In the genomic region with DNA sequence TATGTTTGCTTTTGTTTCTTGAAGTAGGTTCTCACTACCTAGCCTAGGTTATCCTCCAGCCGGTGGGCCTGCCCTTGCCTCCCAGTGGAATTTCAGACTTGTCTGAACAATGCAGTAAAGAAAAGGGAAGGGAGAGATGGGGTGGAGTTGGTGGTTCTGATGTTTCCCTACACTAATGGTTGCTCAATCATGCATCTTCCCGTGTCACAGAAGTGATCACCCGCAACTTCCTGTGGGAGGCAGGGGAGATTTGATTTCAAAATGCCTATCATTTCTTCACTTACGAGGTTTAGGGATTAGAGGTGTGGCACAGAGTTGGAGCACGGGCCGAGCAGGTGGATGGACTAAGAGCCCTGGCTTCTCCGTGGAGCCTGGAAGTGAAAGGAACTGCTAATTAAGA, we compare ENCODE assay signal across 7 mouse cellular contexts. TPM values are rescaled to one million over a fixed set of nuclear protein-coding genes. Genes with fewer than 3 reads are reported as not detected.
DNase-seq lines count a peak whose midpoint lies in the region; ATAC-seq and TF ChIP-seq lines count a peak whose summit lies in the region.

No protein-coding gene starts in this region.

- no peak overlapping the region for H3K9ac ChIP-seq in forebrain, embryonic 16.5 days (replicated peaks; ENCODE audit: low read depth, low read length)
- H3K9ac ChIP-seq in intestine, postnatal 0 days (ENCODE audit: low read depth, low read length) = no peak overlapping the region
- no peak overlapping the region for H3K9ac ChIP-seq in midbrain, postnatal 0 days (replicated peaks; ENCODE audit: low read length, poor library complexity, severe bottlenecking)

- peaks cover 24% of the 10 kb centered on the region for H3K4me1 ChIP-seq in forebrain, embryonic 16.5 days (replicated peaks; ENCODE audit: control insufficient read depth, insufficient read depth, low read length)
- H3K4me1 ChIP-seq in intestine, postnatal 0 days (replicated peaks; ENCODE audit: control insufficient read depth, insufficient read depth, low read length) = no peaks in the 10 kb centered on the region
- H3K4me1 ChIP-seq in midbrain, postnatal 0 days (ENCODE audit: insufficient read depth, low read length) = 0 out of 2 replicates have a peak, but pooled peaks cover 7% of the 10 kb centered on the region

- intact Hi-C loops in left cerebral cortex, postnatal 10 days (cut with DNase I) = no loop called here

- TF ChIP-seq CTCF in intestine, postnatal 0 days (IDR thresholded peaks at IDR 0.05; ENCODE audit: low read depth) = no peak
- no peak for TF ChIP-seq CTCF in midbrain, postnatal 0 days (IDR thresholded peaks at IDR 0.05)

- H3K27me3 ChIP-seq in forebrain, embryonic 16.5 days (replicated peaks; ENCODE audit: control insufficient read depth, insufficient read depth, low read length) = no peaks in the 10 kb centered on the region; the same call in 1 of the 2 replicates
- no peaks in the 10 kb centered on the region for H3K27me3 ChIP-seq in intestine, postnatal 0 days (replicated peaks; ENCODE audit: control insufficient read depth, insufficient read depth, low read length)
- no peaks in the 10 kb centered on the region for H3K27me3 ChIP-seq in midbrain, postnatal 0 days (ENCODE audit: insufficient read depth, low read length)

- no peak overlapping the region for H3K27ac ChIP-seq in forebrain, embryonic 16.5 days (ENCODE audit: low read length)
- no peak overlapping the region for H3K27ac ChIP-seq in intestine, postnatal 0 days (ENCODE audit: low read depth, low read length)
- H3K27ac ChIP-seq in midbrain, postnatal 0 days (ENCODE audit: low read depth, low read length) = no peak overlapping the region

- H3K4me3 ChIP-seq in forebrain, embryonic 16.5 days (replicated peaks; ENCODE audit: low read length) = peak overlapping the region; percentile 93; the same call in 1 of the 2 replicates
- H3K4me3 ChIP-seq in intestine, postnatal 0 days (ENCODE audit: low read depth, low read length) = no peak overlapping the region
- H3K4me3 ChIP-seq in midbrain, postnatal 0 days (ENCODE audit: low read depth, low read length) = peak overlapping the region; percentile 89

- 0 out of 2 replicates have a peak, but pooled peaks cover 2% of the 10 kb centered on the region for H3K36me3 ChIP-seq in forebrain, embryonic 16.5 days (ENCODE audit: control insufficient read depth, insufficient read depth)
- peaks cover 14% of the 10 kb centered on the region for H3K36me3 ChIP-seq in intestine, postnatal 0 days (ENCODE audit: control insufficient read depth, insufficient read depth)
- H3K36me3 ChIP-seq in midbrain, postnatal 0 days (ENCODE audit: insufficient read depth, low read length) = peaks cover 5% of the 10 kb centered on the region; the same call in 1 of the 2 replicates

- ATAC-seq in CD4-positive, CD25-positive, alpha-beta regulatory T cell, adult 4 months = peak; percentile 38
- peak; percentile 4; the same call in 1 of the 2 replicates for ATAC-seq in forebrain, embryonic 16.5 days
- ATAC-seq in intestine, postnatal 0 days = no peak
- ATAC-seq in midbrain, postnatal 0 days (ENCODE audit: low FRiP score) = no peak

- H3K9me3 ChIP-seq in forebrain, embryonic 16.5 days (ENCODE audit: control insufficient read depth, low read length) = no peaks in the 10 kb centered on the region
- H3K9me3 ChIP-seq in intestine, postnatal 0 days (ENCODE audit: control insufficient read depth) = no peaks in the 10 kb centered on the region
- H3K9me3 ChIP-seq in midbrain, postnatal 0 days (ENCODE audit: low read length) = no peaks in the 10 kb centered on the region

- DNase-seq in B cell, adult 2 months = peak; percentile 24 to 32
- DNase-seq in midbrain, postnatal 0 days (ENCODE audit: low spot score) = no peak
- no peak for DNase-seq in frontal cortex, postnatal 14 days (ENCODE audit: low spot score in 2 of 2)
- DNase-seq in left cerebral cortex, postnatal 10 days (ENCODE audit: extremely low spot score in 1 of 2, low spot score in 2 of 2) = no peak

- peak overlapping the region; percentile 81 for H3K4me2 ChIP-seq in forebrain, embryonic 16.5 days (ENCODE audit: low read length)
- peak overlapping the region; percentile 89 for H3K4me2 ChIP-seq in intestine, postnatal 0 days (replicated peaks; ENCODE audit: low read depth)
- H3K4me2 ChIP-seq in midbrain, postnatal 0 days (ENCODE audit: low read depth, low read length, poor library complexity, severe bottlenecking) = peak overlapping the region; percentile 91

- 28% methylated on average over 7 of the region's 7 CpGs for WGBS in forebrain, embryonic 16.5 days
- 50% methylated on average over 7 of the region's 7 CpGs for WGBS in intestine, postnatal 0 days
- 24% methylated on average over 7 of the region's 7 CpGs for WGBS in midbrain, postnatal 0 days

RNA-seq across cellular contexts. Expression of a gene that starts 0.6 kb away (rescaled TPM):
- polyA plus RNA-seq in CD4-positive, CD25-positive, alpha-beta regulatory T cell, adult 4 months (2017; shearing (Covaris generic)) = 10 to 100 TPM; 75.7 to 81.4 TPM
- 62.7 and 72.0 TPM in 2 replicates for polyA plus RNA-seq in forebrain, embryonic 16.5 days (2015; fragmentation: Nextera tagmentation; extraction: Ambion mirVana)
- 96.7 and 98.2 TPM in 2 replicates for polyA plus RNA-seq in intestine, postnatal 0 days (2015; fragmentation: Nextera tagmentation; extraction: Ambion mirVana)
- total RNA-seq in midbrain, postnatal 0 days (2014; rRNA removed) = 83.0 and 97.7 TPM in 2 replicates
- 107 and 112 TPM in 2 replicates for polyA plus RNA-seq in midbrain, postnatal 0 days (2015; fragmentation: Nextera tagmentation; extraction: Ambion mirVana)
- total RNA-seq in left cerebral cortex, postnatal 10 days (2021) = 10 to 100 TPM; 62.6 to 64.1 TPM

RNA-seq across cellular contexts. Expression of a gene that starts 58.2 kb away (rescaled TPM):
- polyA plus RNA-seq in CD4-positive, CD25-positive, alpha-beta regulatory T cell, adult 4 months (2017; shearing (Covaris generic)) = 1 to 10 TPM; 4.1 to 8.2 TPM
- polyA plus RNA-seq in forebrain, embryonic 16.5 days (2015; fragmentation: Nextera tagmentation; extraction: Ambion mirVana) = 30.3 and 36.3 TPM in 2 replicates
- polyA plus RNA-seq in intestine, postnatal 0 days (2015; fragmentation: Nextera tagmentation; extraction: Ambion mirVana) = 9.7 and 10.6 TPM in 2 replicates
- total RNA-seq in midbrain, postnatal 0 days (2014; rRNA removed) = 32.2 and 40.3 TPM in 2 replicates
- 13.1 and 14.5 TPM in 2 replicates for polyA plus RNA-seq in midbrain, postnatal 0 days (2015; fragmentation: Nextera tagmentation; extraction: Ambion mirVana)
- 10 to 100 TPM; 42.7 to 44.8 TPM for total RNA-seq in left cerebral cortex, postnatal 10 days (2021)

Comparison
In these comparisons a context has a peak if more than half of its experiments do, and no peak if none do; other contexts are left out.
1. DNase-seq: peak in B cell, adult 2 months (2 of 2); none in midbrain, postnatal 0 days (single experiment), frontal cortex, postnatal 14 days (0 of 2) and left cerebral cortex, postnatal 10 days (0 of 2).
2. ATAC-seq: peak in CD4-positive, CD25-positive, alpha-beta regulatory T cell, adult 4 months (single experiment) and forebrain, embryonic 16.5 days (single experiment); none in intestine, postnatal 0 days (single experiment) and midbrain, postnatal 0 days (single experiment).
3. Peak in every context shown above with its lines, with median percentiles within 50 percentile points of each other: H3K4me2 ChIP-seq.